Mouse (Mus musculus) kidney, postnatal 36 days (tissue): ENCODE results near the gene Hs3st5.

Experiments
- DNase-seq, 2 experiments: peaks; one replicate each; pipeline ENCODE4 v3.0.0; 2021 to 2022; ENCODE audit warnings: mixed read lengths in 2 of 2

The Hs3st5 gene

GRCm38 (mm10) chr10:36805265-36805664, 298.7 kb downstream of the Hs3st5 start:
- no peak for DNase-seq

- DNase-seq, result no peak
Measured at GRCm38 (mm10) chr10:36805788-36806187, 299.2 kb downstream of the Hs3st5 start.

GRCm38 (mm10) chr10:36807007-36807406, 300.4 kb downstream of the Hs3st5 start:
- no peak for DNase-seq

GRCm38 (mm10) chr10:36818867-36819266, 312.3 kb downstream of the Hs3st5 start:
- DNase-seq, result no peak

GRCm38 (mm10) chr10:36829079-36829478, 322.5 kb downstream of the Hs3st5 start:
- no peak for DNase-seq

GRCm38 (mm10) chr10:36832204-36832603, 325.6 kb downstream of the Hs3st5 start:
- no peak for DNase-seq

GRCm38 (mm10) chr10:36834224-36834623, 327.6 kb downstream of the Hs3st5 start:
- peak; percentile 17 to 70 for DNase-seq

GRCm38 (mm10) chr10:36835836-36836516, 329.4 kb downstream of the Hs3st5 start:
- DNase-seq, result peak; percentile 7 to 16

- no peak for DNase-seq
Measured at GRCm38 (mm10) chr10:36850231-36850630, 343.6 kb downstream of the Hs3st5 start.

GRCm38 (mm10) chr10:36862127-36862895, 355.7 kb downstream of the Hs3st5 start:
- DNase-seq, result no peak
